Mouse (Mus musculus) megakaryocyte, adult 5-6 weeks (primary cell): Measurements from ENCODE around the gene Slc25a28. TPM values are rescaled to one million over a fixed set of nuclear protein-coding genes. Genes with fewer than 3 reads are reported as not detected.

Experiments used
- ATAC-seq: 2 replicates; pipeline ENCODE4 v1.8.0; 2016; ENCODE audit warnings: mild to moderate bottlenecking, inconsistent platforms; ENCODE audit not compliant: poor library complexity, severe bottlenecking
- total RNA-seq, 2 experiments: library from RNA; stranded (forward) in 1 of 2; stranded (reverse) in 1 of 2; fragments of 153-499, 151-499 nt in 1 of 2; fragments of 221-1000, 200-1000 nt in 1 of 2; gene quantifications; 2 replicates each; pipeline versions ENCODE4 v1.2.3 to v1.2.4; 2015 to 2017

Slc25a28 gene
- total RNA-seq, 2 experiments from 2014 or later = 21.0 to 33.5 TPM

GRCm38 (mm10) chr19:43678467-43679003, 3.9 kb upstream of the Slc25a28 start:
- no peak for ATAC-seq

- no peak; the same call in 1 of the 2 replicates for ATAC-seq
Measured at GRCm38 (mm10) chr19:43675525-43676400, 1.1 kb upstream of the Slc25a28 start.

GRCm38 (mm10) chr19:43674316-43674689, 378 bp downstream of the Slc25a28 start:
- no peak for ATAC-seq

- ATAC-seq = no peak
Measured at GRCm38 (mm10) chr19:43673513-43674315, 967 bp downstream of the Slc25a28 start.

GRCm38 (mm10) chr19:43671054-43671453, 3.6 kb downstream of the Slc25a28 start:
- no peak for ATAC-seq

- ATAC-seq = peak; percentile 86
Measured at GRCm38 (mm10) chr19:43669136-43669759, 5.4 kb downstream of the Slc25a28 start.

- ATAC-seq = no peak
Measured at GRCm38 (mm10) chr19:43667430-43667809, 7.3 kb downstream of the Slc25a28 start.

- peak; percentile 41 for ATAC-seq
Measured at GRCm38 (mm10) chr19:43666661-43667429, 7.8 kb downstream of the Slc25a28 start.

- no peak for ATAC-seq
Measured at GRCm38 (mm10) chr19:43665441-43666048, 9.1 kb downstream of the Slc25a28 start.

- no peak for ATAC-seq
Measured at GRCm38 (mm10) chr19:43663471-43663870, 11.2 kb downstream of the Slc25a28 start.

GRCm38 (mm10) chr19:43662176-43662967, 12.3 kb downstream of the Slc25a28 start:
- no peak for ATAC-seq

- ATAC-seq = no peak
Measured at GRCm38 (mm10) chr19:43660774-43661173, 13.9 kb downstream of the Slc25a28 start.

GRCm38 (mm10) chr19:43659632-43660031, 15.0 kb downstream of the Slc25a28 start:
- ATAC-seq = no peak

GRCm38 (mm10) chr19:43655735-43656492, 18.8 kb downstream of the Slc25a28 start:
- peak; percentile 91 for ATAC-seq

GRCm38 (mm10) chr19:43651241-43651785, 23.4 kb downstream of the Slc25a28 start:
- no peak for ATAC-seq

- ATAC-seq = peak; percentile 97
Measured at GRCm38 (mm10) chr19:43648343-43648742, 26.3 kb downstream of the Slc25a28 start.

GRCm38 (mm10) chr19:43647261-43647660, 27.4 kb downstream of the Slc25a28 start:
- ATAC-seq = no peak

GRCm38 (mm10) chr19:43646852-43647251, 27.8 kb downstream of the Slc25a28 start:
- ATAC-seq = no peak
